Mouse (Mus musculus) gastrocnemius, postnatal 25 days (tissue): ENCODE results near the gene Tyk2. TPM values are rescaled to one million over a fixed set of nuclear protein-coding genes. Genes with fewer than 3 reads are reported as not detected.

Source experiments
- DNase-seq: peaks from one replicate; pipeline ENCODE4 v3.0.0; 2022
- total RNA-seq, 2 experiments: library from RNA; stranded (reverse); gene quantifications; 1 replicate in 1 of 2; 2 replicates in 1 of 2; pipeline ENCODE4 v1.2.3; 2021

The Tyk2 gene
- total RNA-seq, 2 experiments from 2014 or later: 4.7 to 5.8 TPM

DNA sequence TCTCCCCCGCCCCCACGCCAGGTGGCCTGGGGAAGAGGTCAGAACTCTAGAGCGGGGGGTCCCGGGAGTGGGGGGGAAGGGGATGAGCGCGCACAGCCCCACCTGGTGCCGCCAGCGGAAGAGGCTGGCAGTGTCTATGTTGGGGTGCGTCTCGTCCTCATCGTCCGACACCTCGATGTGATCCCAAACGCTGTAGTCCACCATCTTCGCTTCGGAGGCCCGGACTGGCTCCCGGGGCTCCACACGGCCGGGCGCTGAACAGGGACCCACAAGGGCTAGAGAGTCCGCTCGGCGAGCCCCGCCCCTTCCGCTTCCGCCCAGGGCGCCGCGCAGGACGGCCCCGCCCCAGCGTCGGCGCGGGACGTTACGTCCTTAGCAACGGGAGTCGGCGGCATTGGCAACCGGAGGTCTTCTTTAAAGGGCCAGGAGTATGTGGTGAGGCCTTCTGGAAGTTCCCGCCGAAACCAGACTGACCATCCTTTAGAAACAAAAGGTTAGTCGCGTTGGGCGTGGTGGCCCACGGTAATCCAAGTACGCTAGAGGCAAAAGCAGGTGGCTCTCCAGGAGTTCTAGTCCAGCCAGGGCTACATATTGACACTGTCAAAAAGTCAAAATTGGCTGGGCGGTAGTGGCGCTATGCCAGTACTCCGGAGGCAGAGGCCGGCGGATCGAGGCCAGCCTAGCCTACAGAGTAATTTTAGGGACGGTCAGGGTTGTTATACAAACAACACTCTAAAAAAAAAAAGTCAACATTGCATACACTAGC lies 18.8 kb upstream of the Tyk2 start, which contains the start of gene Cdc37:
Gene Cdc37, minus strand, starts transcription at position 329 of the 766 bp plus-strand sequence.
- peak; percentile 93 for DNase-seq

GRCm38 (mm10) chr9:21149077-21149653 lies 18.1 kb upstream of the Tyk2 start:
- no peak for DNase-seq

DNA sequence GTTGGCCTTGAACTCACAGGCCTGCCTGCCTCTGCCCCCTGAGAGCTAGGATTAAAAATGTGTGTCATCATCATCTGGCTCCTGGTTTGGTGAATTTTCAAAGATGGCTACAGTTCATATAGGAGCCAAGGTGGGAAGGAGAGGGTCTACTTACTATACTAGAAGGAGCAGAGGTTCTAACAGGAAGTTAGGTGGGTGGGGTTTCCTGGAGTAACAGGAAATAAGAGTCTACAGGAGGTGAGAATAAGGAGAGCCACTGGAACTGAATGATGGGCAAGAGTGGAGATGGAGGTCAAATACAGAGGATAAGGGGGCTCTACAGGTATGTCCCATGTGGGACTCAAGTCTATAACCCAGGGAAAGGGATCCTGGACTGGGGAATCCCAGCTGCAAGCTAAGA lies 17.4 kb upstream of the Tyk2 start:
- no peak for DNase-seq

- no peak for DNase-seq
These were observed 15.7 kb upstream of the Tyk2 start for GRCm38 (mm10) chr9:21146722-21147121.

DNA sequence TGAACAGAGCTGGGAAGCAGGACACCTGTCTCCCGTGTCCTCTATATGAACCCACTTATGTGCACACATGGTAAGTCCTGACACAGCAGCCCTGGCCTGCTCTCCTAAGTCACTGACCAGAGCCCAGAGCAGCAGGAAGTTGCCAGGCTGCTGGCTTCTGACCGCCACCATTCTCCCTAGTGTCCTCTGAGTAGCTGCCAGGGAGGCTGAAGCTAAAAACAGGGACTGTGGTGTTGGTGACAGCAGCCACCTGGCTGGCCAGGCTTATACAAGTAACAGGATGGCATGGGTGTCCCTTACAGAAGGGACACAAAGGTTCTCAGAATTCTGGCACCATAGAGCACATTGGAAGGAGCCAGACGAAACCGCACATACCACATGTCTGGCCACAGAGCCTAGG lies 14.4 kb upstream of the Tyk2 start:
- peak; percentile 63 for DNase-seq

DNA sequence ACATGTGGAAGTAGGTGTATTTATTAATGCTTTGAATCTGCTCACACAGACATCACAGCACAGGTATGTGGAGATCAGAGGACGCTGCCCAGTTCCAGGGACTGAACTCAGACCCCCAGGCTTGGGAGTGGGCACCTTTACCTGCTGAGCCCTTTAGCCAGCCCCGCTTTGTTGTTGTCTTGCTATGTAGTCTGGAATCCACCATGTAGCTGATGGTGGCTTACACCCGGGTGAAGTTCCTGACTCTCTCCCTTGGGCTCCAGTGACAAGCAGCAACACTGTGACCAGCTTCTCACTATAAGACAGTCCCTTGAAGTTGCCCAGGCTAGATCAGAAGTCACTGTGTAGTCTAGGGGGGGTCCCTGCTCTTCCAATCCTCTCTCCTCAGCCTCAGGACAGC lies 13.3 kb upstream of the Tyk2 start:
- no peak for DNase-seq

GRCm38 (mm10) chr9:21141922-21142321 lies 10.9 kb upstream of the Tyk2 start:
- DNase-seq: no peak

DNA sequence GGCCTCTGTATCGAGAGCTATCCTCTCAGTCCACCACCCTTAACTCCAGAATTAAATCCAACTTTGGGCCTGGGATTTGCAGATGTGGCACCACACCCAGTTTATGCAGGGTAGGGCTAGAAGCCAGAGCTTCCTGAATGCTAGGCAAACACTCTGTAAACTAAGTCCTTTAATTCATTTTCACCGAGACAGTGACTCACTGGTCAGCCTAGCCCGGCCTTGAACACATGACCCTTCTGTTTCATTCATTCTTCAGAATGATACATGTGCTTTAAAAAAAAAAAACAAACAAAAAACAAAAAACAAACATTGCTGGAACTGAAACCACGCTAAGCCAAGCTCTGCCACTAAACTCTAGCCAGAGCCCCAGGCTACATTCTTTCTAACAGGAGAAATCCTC lies 7.3 kb upstream of the Tyk2 start:
- DNase-seq: no peak

GRCm38 (mm10) chr9:21137229-21137628 lies 6.2 kb upstream of the Tyk2 start:
- no peak for DNase-seq

DNA sequence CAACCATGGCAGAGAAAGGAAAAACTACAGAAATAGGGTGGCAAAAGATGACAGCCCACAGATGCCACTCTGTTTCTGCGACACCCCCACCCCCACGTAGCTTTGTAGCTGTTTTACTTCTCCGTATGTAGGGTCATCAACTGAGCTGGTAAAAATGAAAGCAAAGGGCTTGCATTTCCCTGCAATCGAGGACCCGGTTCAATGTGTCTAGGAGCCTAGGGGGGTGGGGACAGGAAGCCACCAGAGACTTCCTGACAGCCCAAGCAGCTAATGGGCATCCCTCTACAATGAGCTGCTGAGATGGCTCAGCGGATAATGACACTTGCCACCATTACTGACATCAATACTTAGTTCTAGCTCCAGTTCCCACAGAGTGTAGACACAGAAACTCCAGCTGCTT lies 5.4 kb upstream of the Tyk2 start:
- no peak for DNase-seq

DNA sequence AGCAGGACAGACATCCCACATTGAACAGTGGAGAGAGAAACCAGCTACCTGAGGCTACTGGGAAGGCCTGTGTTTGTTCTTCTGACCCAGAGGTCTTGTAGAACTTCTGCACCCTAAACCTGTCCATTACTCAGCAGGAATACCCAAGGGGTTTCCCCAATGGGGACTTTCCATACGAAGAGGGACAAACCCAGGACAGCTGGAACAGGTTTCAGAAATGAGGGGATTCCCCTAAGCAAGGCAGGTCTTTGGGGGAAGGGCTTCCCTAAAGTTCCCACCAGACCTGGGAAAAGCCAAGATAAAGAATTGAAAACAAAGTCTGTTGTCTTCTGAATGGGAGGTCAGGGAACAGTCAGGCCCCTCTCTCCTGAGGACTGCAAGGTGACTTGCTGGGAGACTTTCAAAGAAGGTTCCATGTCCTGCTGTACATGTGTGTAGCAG lies 4.9 kb upstream of the Tyk2 start:
- DNase-seq: no peak

- no peak for DNase-seq
These were observed 4.4 kb upstream of the Tyk2 start for GRCm38 (mm10) chr9:21135329-21135890.

DNA sequence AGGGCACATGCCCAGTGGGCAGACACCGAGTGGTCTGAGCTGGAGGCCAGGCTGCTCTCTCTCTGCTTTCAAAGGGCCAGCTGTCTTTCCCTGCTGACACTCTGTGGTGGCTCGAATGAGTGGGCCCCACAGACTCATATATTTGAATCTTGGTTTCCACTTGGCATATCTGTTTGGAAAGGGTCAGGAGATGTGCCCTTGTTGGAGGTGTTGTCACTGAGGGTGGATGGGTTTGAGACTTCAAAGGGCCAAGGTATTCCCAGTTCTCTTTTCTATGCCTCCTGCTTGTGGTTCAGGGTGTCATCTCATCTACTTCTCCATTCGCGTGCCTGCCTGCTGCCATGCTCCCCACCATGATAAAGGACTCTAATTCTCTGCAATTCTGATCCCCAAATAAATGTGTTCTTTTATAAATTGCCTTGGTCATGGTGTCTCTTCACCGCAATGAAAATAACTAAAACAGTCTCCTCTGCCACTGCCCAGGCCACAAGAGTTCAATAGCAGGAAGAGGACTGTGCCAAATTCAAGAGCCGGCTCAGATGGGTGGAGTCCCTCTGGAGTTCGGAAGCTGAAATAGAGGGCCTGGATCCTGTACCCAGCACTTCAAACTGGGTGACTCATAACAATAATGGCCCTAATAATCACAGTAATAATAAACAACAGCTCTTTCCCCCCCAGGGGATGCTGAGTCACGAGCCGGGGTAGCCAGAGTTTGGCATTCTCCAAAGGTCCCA lies 3.7 kb upstream of the Tyk2 start:
- peak; percentile 51 for DNase-seq

DNA sequence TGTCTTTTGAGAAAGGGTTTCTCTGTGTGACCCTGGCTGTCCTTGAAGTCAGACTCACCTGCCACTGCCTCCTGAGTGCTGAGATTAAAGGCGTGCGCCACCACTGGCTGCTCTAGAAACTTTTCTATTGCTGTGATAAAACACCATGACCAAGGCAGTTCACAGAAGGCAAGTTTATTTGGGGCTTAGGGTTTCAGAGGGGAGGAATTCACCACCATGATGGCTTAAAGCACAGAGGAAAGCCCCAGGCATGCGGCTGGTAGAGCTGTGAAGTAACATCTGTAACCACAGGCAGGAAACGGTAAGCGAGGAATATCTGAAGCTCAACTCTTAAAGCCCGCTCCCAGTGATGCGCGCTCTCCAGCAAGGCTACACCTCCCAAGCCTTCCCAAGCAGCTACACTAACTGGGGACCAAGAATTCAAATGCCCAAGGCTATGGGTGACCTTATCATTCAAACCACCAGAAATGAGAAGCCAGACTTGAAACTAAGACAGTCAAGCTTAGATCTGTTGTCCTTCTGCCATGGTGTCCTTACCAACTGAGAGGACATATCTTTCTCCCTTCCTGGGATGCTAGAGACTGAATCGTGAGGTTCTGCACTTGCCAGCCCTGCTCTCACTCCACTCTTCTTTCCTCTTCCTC lies 2.1 kb upstream of the Tyk2 start:
- no peak for DNase-seq

- no peak for DNase-seq
These were observed 1.2 kb upstream of the Tyk2 start for GRCm38 (mm10) chr9:21132102-21132775.

DNA sequence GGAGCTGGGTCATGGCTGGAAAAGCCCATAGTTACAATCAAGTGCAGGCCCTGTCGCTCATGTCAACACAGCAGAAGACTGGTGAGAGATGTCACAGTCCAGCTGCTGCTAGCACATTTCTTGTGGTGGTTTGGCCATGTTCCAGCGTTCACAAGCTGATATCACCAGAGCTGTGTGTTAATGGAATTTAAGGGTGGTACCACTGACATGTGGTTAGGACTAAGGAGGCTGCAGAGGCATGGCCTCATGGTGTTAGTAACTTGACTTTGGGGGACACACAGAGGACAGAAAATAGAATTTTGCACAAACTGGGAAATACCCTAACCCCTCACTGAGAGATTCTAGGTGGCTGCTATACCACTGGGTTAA lies 4.8 kb downstream of the Tyk2 start:
- no peak for DNase-seq

- no peak for DNase-seq
These were observed 5.4 kb downstream of the Tyk2 start for GRCm38 (mm10) chr9:21125502-21126258.

DNA sequence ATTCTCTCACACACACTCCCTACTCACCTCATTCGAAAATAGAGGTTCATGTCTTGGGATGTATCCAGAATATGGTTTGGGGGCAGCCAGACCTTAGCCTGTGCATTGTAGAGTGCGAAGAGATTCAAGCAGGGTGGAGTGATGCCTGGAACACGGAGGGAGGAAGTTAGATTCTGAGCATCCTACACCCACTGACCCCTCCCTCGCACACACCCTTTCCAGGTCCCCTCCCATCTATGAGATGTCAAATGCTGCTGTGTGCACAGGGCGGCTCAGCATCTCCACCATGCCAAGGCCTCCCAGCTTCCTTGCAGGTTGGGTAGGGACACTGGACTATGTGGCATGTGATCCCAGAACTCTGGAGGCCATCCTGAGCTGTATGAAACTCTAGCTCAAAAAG lies 6.2 kb downstream of the Tyk2 start:
- no peak for DNase-seq

- DNase-seq: no peak
These were observed 9.6 kb downstream of the Tyk2 start for GRCm38 (mm10) chr9:21121483-21121882.

- DNase-seq: no peak
These were observed 14.0 kb downstream of the Tyk2 start for GRCm38 (mm10) chr9:21117073-21117472.

- no peak for DNase-seq
These were observed 15.9 kb downstream of the Tyk2 start for GRCm38 (mm10) chr9:21115105-21115504.
